Mouse (Mus musculus): ENCODE data around the gene Klhl2. TPM values are rescaled to one million over a fixed set of nuclear protein-coding genes. Genes with fewer than 3 reads are reported as not detected.

The Klhl2 gene
- polyA plus RNA-seq, 1 experiment from 2014 or later, result 25.3 TPM

GRCm38 (mm10) chr8:64767047-64767446 is 82.8 kb downstream of the Klhl2 start:
- H3K27me3 ChIP-seq (ENCODE audit: control insufficient read depth, insufficient read depth, low read depth, low read length), result no peaks in the 10 kb centered on the region
- no peak overlapping the region for H3K9ac ChIP-seq (ENCODE audit: low read depth, low read length)
- H3K27ac ChIP-seq (ENCODE audit: low read length), result no peak overlapping the region
- 96% methylated on average over 9 of the region's 9 CpGs for WGBS
- H3K4me1 ChIP-seq (ENCODE audit: control insufficient read depth, insufficient read depth, low read length), result no peaks in the 10 kb centered on the region
- no peak overlapping the region for H3K4me3 ChIP-seq (ENCODE audit: low read depth, low read length)
- no peak for ATAC-seq
- no peak overlapping the region for H3K4me2 ChIP-seq (ENCODE audit: low read length)
- no peaks in the 10 kb centered on the region for H3K36me3 ChIP-seq (ENCODE audit: control insufficient read depth, insufficient read depth, low read length)
- H3K9me3 ChIP-seq (replicated peaks; ENCODE audit: control insufficient read depth, low read length, poor library complexity, severe bottlenecking), result no peaks in the 10 kb centered on the region

- H3K4me1 ChIP-seq (ENCODE audit: control insufficient read depth, insufficient read depth, low read length), result no peaks in the 10 kb centered on the region
- no peaks in the 10 kb centered on the region for H3K27me3 ChIP-seq (ENCODE audit: control insufficient read depth, insufficient read depth, low read depth, low read length)
- no peak overlapping the region for H3K4me2 ChIP-seq (ENCODE audit: low read length)
- H3K27ac ChIP-seq (ENCODE audit: low read length), result no peak overlapping the region
- H3K4me3 ChIP-seq (ENCODE audit: low read depth, low read length), result no peak overlapping the region
- no peak for ATAC-seq
- 94% methylated on average over 9 of the region's 9 CpGs for WGBS
- H3K36me3 ChIP-seq (ENCODE audit: control insufficient read depth, insufficient read depth, low read length), result no peaks in the 10 kb centered on the region
- H3K9ac ChIP-seq (ENCODE audit: low read depth, low read length), result no peak overlapping the region
- H3K9me3 ChIP-seq (replicated peaks; ENCODE audit: control insufficient read depth, low read length, poor library complexity, severe bottlenecking), result no peaks in the 10 kb centered on the region
Measured at GRCm38 (mm10) chr8:64764075-64764474, 85.7 kb downstream of the Klhl2 start.

- H3K9ac ChIP-seq (ENCODE audit: low read depth, low read length), result no peak overlapping the region
- no peak for ATAC-seq
- H3K9me3 ChIP-seq (replicated peaks; ENCODE audit: control insufficient read depth, low read length, poor library complexity, severe bottlenecking), result no peaks in the 10 kb centered on the region
- H3K4me3 ChIP-seq (ENCODE audit: low read depth, low read length), result no peak overlapping the region
- no peaks in the 10 kb centered on the region for H3K27me3 ChIP-seq (ENCODE audit: control insufficient read depth, insufficient read depth, low read depth, low read length)
- H3K4me1 ChIP-seq (ENCODE audit: control insufficient read depth, insufficient read depth, low read length), result no peaks in the 10 kb centered on the region
- WGBS, result 77% methylated on average over 1 of the region's 1 CpGs
- peaks cover 3% of the 10 kb centered on the region for H3K36me3 ChIP-seq (ENCODE audit: control insufficient read depth, insufficient read depth, low read length)
- no peak overlapping the region for H3K27ac ChIP-seq (ENCODE audit: low read length)
- H3K4me2 ChIP-seq (ENCODE audit: low read length), result no peak overlapping the region
Measured at GRCm38 (mm10) chr8:64762751-64763150, 87.1 kb downstream of the Klhl2 start.

GRCm38 (mm10) chr8:64761430-64761829 is 88.4 kb downstream of the Klhl2 start:
- ATAC-seq, result peak; percentile 62
- Histone ChIP-seq H3K4me3 (ENCODE audit: low read depth, low read length) (no peak overlapping the region), H3K27me3 (ENCODE audit: control insufficient read depth, insufficient read depth, low read depth, low read length) (no peaks in the 10 kb centered on the region), H3K9me3 (replicated peaks; ENCODE audit: control insufficient read depth, low read length, poor library complexity, severe bottlenecking) (no peaks in the 10 kb centered on the region), H3K4me1 (ENCODE audit: control insufficient read depth, insufficient read depth, low read length) (no peaks in the 10 kb centered on the region), H3K4me2 (ENCODE audit: low read length) (no peak overlapping the region), H3K27ac (ENCODE audit: low read length) (no peak overlapping the region), H3K36me3 (ENCODE audit: control insufficient read depth, insufficient read depth, low read length) (peaks cover 5% of the 10 kb centered on the region), H3K9ac (ENCODE audit: low read depth, low read length) (no peak overlapping the region)
- 72% methylated on average over 8 of the region's 8 CpGs for WGBS

DNA sequence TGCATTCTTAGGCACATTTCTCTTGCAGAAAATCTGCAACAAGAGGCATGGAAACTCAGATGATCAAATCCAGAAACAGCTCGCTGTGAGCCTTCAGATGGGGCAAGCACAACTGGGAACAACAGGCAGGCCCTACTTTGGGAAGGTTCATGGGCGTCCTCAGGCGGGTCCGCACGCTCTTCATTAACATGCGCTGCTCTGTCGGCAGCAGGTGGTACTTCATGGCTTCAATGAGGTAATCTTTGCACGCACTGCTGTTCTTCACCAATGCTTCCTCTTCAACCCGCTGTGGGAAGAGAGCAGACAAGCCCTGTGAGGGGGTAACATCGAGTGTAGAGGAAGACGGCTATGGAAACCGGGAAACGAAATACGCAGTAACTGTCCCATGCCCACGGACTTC is 91.9 kb downstream of the Klhl2 start:
- Histone ChIP-seq H3K4me3 (ENCODE audit: low read depth, low read length) (no peak overlapping the region), H3K4me2 (ENCODE audit: low read length) (no peak overlapping the region), H3K36me3 (ENCODE audit: control insufficient read depth, insufficient read depth, low read length) (peaks cover 5% of the 10 kb centered on the region), H3K9ac (ENCODE audit: low read depth, low read length) (no peak overlapping the region), H3K9me3 (replicated peaks; ENCODE audit: control insufficient read depth, low read length, poor library complexity, severe bottlenecking) (no peaks in the 10 kb centered on the region), H3K4me1 (ENCODE audit: control insufficient read depth, insufficient read depth, low read length) (no peaks in the 10 kb centered on the region), H3K27me3 (ENCODE audit: control insufficient read depth, insufficient read depth, low read depth, low read length) (no peaks in the 10 kb centered on the region), H3K27ac (ENCODE audit: low read length) (no peak overlapping the region)
- WGBS, result 92% methylated on average over 15 of the region's 15 CpGs
- no peak for ATAC-seq

GRCm38 (mm10) chr8:64746215-64747058 is 103.4 kb downstream of the Klhl2 start:
- no peak overlapping the region for H3K27ac ChIP-seq (ENCODE audit: low read length)
- no peak overlapping the region for H3K4me2 ChIP-seq (ENCODE audit: low read length)
- 92% methylated on average over 10 of the region's 10 CpGs for WGBS
- ATAC-seq, result no peak
- no peaks in the 10 kb centered on the region for H3K27me3 ChIP-seq (ENCODE audit: control insufficient read depth, insufficient read depth, low read depth, low read length)
- no peaks in the 10 kb centered on the region for H3K4me1 ChIP-seq (ENCODE audit: control insufficient read depth, insufficient read depth, low read length)
- no peak overlapping the region for H3K4me3 ChIP-seq (ENCODE audit: low read depth, low read length)
- H3K36me3 ChIP-seq (ENCODE audit: control insufficient read depth, insufficient read depth, low read length), result peaks cover 10% of the 10 kb centered on the region; the same call in 1 of the 2 replicates
- H3K9ac ChIP-seq (ENCODE audit: low read depth, low read length), result no peak overlapping the region
- H3K9me3 ChIP-seq (replicated peaks; ENCODE audit: control insufficient read depth, low read length, poor library complexity, severe bottlenecking), result no peaks in the 10 kb centered on the region

DNA sequence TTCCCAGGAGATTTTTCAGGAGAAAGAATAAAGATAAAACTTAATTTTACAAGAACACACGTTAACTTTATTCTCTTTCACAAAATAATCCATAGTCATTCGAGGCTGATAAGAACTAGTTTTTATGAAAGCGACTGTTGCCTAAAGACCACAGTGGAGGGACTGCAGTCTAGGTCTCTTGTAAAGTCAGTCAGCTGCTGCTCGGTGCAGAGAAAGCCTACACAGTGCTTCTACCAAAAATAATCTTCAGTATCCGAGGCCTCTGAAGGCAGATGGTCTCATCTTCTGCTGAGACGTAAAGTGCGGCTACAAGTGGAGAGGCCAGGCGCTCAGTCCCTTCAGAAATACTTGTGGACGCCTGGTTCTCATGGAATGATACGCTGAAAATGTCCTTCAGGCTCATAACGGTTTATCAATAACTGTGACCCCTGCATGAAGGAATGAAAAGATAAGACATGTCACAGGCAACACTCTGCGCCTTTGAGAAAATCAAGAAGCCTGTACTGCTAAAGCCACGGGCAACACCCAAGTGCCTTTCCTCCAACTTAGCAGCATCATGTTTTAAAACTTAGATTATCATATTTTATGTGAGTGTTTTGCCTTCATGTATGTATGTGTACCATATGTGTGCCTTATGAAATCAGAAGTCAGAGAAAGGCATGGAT is 109.1 kb downstream of the Klhl2 start:
- no peaks in the 10 kb centered on the region for H3K9me3 ChIP-seq (replicated peaks; ENCODE audit: control insufficient read depth, low read length, poor library complexity, severe bottlenecking)
- H3K4me2 ChIP-seq (ENCODE audit: low read length), result no peak overlapping the region
- ATAC-seq, result no peak

DNA sequence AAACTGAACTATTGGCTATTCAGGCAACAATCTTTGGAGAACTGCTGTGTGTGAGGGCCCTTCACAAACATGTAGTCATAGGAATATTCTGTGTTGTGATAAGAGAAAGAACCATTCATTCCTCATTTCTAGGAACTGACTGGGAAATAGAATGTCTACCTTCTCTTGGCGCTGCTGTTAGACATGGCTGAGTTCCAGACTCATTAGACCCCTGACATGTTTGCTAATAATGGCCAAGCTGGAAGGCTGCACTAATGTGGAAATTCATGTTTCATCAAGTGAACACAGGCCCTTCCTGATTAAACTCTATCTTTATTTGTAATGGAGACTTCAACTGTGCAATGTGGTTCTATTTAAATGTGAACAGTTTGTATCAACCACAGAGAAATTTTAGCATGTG is 110.9 kb downstream of the Klhl2 start:
- Histone ChIP-seq H3K4me3 (ENCODE audit: low read depth, low read length) (no peak overlapping the region), H3K36me3 (ENCODE audit: control insufficient read depth, insufficient read depth, low read length) (0 out of 2 replicates have a peak, but pooled peaks cover 7% of the 10 kb centered on the region), H3K4me2 (ENCODE audit: low read length) (no peak overlapping the region), H3K9me3 (replicated peaks; ENCODE audit: control insufficient read depth, low read length, poor library complexity, severe bottlenecking) (no peaks in the 10 kb centered on the region), H3K27ac (ENCODE audit: low read length) (no peak overlapping the region), H3K27me3 (ENCODE audit: control insufficient read depth, insufficient read depth, low read depth, low read length) (no peaks in the 10 kb centered on the region), H3K4me1 (ENCODE audit: control insufficient read depth, insufficient read depth, low read length) (peaks cover 5% of the 10 kb centered on the region; the same call in 1 of the 2 replicates), H3K9ac (ENCODE audit: low read depth, low read length) (no peak overlapping the region)
- 81% methylated on average over 1 of the region's 1 CpGs for WGBS
- ATAC-seq, result no peak

More for the DNA sequence above, 109.1 kb downstream of the Klhl2 start:
- Histone ChIP-seq H3K4me1 (ENCODE audit: control insufficient read depth, insufficient read depth, low read length) (no peaks in the 10 kb centered on the region), H3K27ac (ENCODE audit: low read length) (no peak overlapping the region), H3K27me3 (ENCODE audit: control insufficient read depth, insufficient read depth, low read depth, low read length) (no peaks in the 10 kb centered on the region), H3K4me3 (ENCODE audit: low read depth, low read length) (no peak overlapping the region), H3K36me3 (ENCODE audit: control insufficient read depth, insufficient read depth, low read length) (0 out of 2 replicates have a peak, but pooled peaks cover 7% of the 10 kb centered on the region), H3K9ac (ENCODE audit: low read depth, low read length) (no peak overlapping the region)
- WGBS, result 94% methylated on average over 13 of the region's 13 CpGs

GRCm38 (mm10) chr8:64736767-64737323 is 113.0 kb downstream of the Klhl2 start:
- H3K27me3 ChIP-seq (ENCODE audit: control insufficient read depth, insufficient read depth, low read depth, low read length), result no peaks in the 10 kb centered on the region
- H3K36me3 ChIP-seq (ENCODE audit: control insufficient read depth, insufficient read depth, low read length), result 0 out of 2 replicates have a peak, but pooled peaks cover 5% of the 10 kb centered on the region
- no peak overlapping the region for H3K9ac ChIP-seq (ENCODE audit: low read depth, low read length)
- WGBS, result 92% methylated on average over 3 of the region's 3 CpGs
- peaks cover 8% of the 10 kb centered on the region for H3K4me1 ChIP-seq (ENCODE audit: control insufficient read depth, insufficient read depth, low read length)
- H3K4me3 ChIP-seq (ENCODE audit: low read depth, low read length), result no peak overlapping the region
- ATAC-seq, result no peak
- H3K27ac ChIP-seq (ENCODE audit: low read length), result no peak overlapping the region
- no peaks in the 10 kb centered on the region for H3K9me3 ChIP-seq (replicated peaks; ENCODE audit: control insufficient read depth, low read length, poor library complexity, severe bottlenecking)
- no peak overlapping the region for H3K4me2 ChIP-seq (ENCODE audit: low read length)

All from midbrain, embryonic 16.5 days (tissue).